Mouse (Mus musculus) forebrain, embryonic 15.5 days (tissue): ENCODE measurements around the gene Pde4c. TPM values are rescaled to one million over a fixed set of nuclear protein-coding genes. Genes with fewer than 3 reads are reported as not detected.

ENCODE experiments used
- ATAC-seq: fragments of 200-750 bp; cut with Nextera tagmentation; replicated peaks from 2 replicates; pipeline ENCODE4 v1.8.0; 2017; ENCODE audit warnings: mild to moderate bottlenecking, moderate TSS enrichment, moderate library complexity
- H3K27ac ChIP-seq: fragments of 300-500 bp; sonication (generic); replicated peaks from 2 replicates; pipeline ENCODE4 v1.5.1; 2015; ENCODE audit warnings: mild to moderate bottlenecking, inconsistent platforms
- H3K27me3 ChIP-seq: fragments of 300-500 bp; sonication (generic); 2 replicates; pipeline ENCODE4 v1.6.1; 2015; ENCODE audit warnings: inconsistent platforms
- H3K36me3 ChIP-seq: fragments of 300-500 bp; sonication (generic); 2 replicates; pipeline ENCODE4 v1.6.1; 2015; ENCODE audit warnings: mild to moderate bottlenecking, inconsistent platforms
- H3K4me1 ChIP-seq: fragments of 300-500 bp; sonication (generic); 2 replicates; pipeline ENCODE4 v1.6.1; 2015; ENCODE audit warnings: inconsistent platforms
- H3K4me2 ChIP-seq: fragments of 300-500 bp; sonication (generic); replicated peaks from 2 replicates; pipeline ENCODE4 v1.6.1; 2015; ENCODE audit warnings: mild to moderate bottlenecking, inconsistent platforms
- H3K4me3 ChIP-seq: fragments of 300-500 bp; sonication (generic); 2 replicates; pipeline ENCODE4 v1.5.1; 2015; ENCODE audit warnings: mild to moderate bottlenecking, inconsistent platforms
- H3K9ac ChIP-seq: fragments of 300-500 bp; sonication (generic); replicated peaks from 2 replicates; pipeline ENCODE4 v1.6.1; 2015; ENCODE audit warnings: mild to moderate bottlenecking, inconsistent platforms
- H3K9me3 ChIP-seq: fragments of 300-500 bp; sonication (generic); 2 replicates; pipeline ENCODE4 v1.6.1; 2016; ENCODE audit warnings: inconsistent platforms
- WGBS: fragments of 180-500 bp; shearing (Covaris S2); methylation state at CpG from one replicate; pipeline ENCODE4 v1.1.7; 2015; ENCODE audit warnings: mixed read lengths; 5-methylcytosine and 5-hydroxymethylcytosine counted together
- polyA plus RNA-seq: library from polyadenylated mRNA; unstranded; fragments of >200 nt; fragmentation: Nextera tagmentation; extraction: Ambion mirVana; gene quantifications from 2 replicates; pipeline ENCODE4 v1.2.1, GENCODE M21; 2015

Gene Pde4c
- polyA plus RNA-seq, 1 experiment from 2014 or later, result 0.13 TPM

DNA sequence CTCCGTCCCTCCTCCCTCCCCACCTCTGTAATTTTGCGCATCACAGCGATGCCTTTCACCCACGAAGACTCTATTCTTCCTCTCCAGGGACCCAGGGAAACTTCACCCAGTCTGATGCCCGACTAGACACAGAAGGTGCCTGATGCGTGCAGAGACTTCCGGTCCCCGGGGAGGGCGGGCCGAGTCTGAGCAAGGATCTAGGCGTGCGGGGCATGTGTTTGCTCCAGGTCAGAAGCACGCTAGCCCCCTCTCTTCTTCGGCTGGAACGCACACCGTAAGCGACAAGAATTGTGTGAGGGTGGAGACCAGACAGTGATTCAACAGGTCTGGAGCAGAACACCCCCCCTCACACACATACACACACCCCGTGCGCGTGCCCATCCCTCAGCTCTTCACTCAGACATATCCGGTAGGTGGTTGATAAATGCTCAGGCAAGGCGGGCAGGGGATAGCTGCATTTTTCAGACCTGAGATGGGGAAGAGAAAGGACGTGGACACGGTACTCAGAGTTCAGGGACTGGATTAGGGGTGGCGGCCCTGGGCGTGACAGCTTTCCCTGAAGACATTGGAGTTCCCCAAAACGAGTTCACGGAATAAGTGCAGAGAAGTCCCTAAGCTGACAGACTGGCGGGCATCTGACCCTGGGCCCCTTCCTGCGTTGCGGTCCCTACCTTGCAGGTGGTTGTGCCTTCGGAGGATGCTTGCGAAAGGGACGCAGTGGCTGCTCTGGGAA lies 42.5 kb downstream of the Pde4c start:
- WGBS, result 2% methylated on average over 34 of the region's 34 CpGs
- Histone ChIP-seq H3K4me3 (peak overlapping the region; percentile 19), H3K4me2 (peak overlapping the region; percentile 42), H3K9me3 (no peaks in the 10 kb centered on the region), H3K9ac (peak overlapping the region; percentile 43), H3K27me3 (0 out of 2 replicates have a peak, but pooled peaks cover 5% of the 10 kb centered on the region), H3K36me3 (peaks cover 31% of the 10 kb centered on the region), H3K4me1 (peaks cover 18% of the 10 kb centered on the region), H3K27ac (no peak overlapping the region)
- no peak for ATAC-seq

DNA sequence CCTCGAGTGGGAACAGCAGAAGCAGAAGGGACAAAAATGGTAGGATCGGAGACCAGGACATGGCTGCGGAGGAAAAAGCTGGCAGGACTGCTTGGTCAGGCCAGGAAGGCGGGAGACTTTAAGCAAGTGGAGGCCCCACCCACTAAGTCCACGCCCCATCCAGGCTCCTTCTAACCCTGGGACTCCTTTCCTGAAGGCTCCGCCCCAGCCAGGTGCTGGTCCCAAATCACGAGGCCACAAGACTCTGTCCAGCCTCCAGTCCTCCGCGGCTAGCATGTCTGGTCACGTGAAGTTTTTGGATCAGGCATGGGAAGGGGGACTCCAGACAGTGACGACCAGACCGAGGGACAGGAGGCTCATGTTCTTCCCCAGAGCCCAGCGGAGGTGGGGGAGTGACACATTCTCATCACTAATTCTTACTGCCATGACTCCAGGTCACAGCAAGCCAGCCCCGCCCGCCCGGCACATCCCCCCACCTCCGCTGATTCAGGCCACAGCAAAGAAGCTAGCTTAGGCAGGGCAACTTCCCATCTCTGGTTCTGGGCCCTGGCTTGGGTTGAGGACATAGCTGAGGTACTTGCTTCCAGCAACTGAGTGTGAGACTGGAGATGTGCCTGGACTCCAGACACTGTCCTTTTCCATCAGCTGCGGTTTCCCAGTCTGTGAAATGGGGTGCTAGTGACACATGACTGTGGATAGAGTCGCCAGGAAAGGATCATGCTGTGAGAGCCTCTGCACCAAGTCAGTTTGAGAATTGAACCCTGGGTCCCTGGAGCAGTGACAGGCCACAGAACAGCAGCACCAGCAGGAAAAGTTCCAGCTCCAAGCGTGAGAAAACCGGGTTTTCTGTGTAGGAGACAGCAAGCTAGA lies 43.3 kb downstream of the Pde4c start:
- WGBS, result 10% methylated on average over 21 of the region's 21 CpGs
- peaks cover 39% of the 10 kb centered on the region for H3K36me3 ChIP-seq
- peak overlapping the region; percentile 19 for H3K4me3 ChIP-seq
- H3K9me3 ChIP-seq, result no peaks in the 10 kb centered on the region
- no peak for ATAC-seq
- peak overlapping the region; percentile 43 for H3K9ac ChIP-seq
- no peak overlapping the region for H3K27ac ChIP-seq
- peaks cover 13% of the 10 kb centered on the region for H3K4me1 ChIP-seq
- H3K27me3 ChIP-seq, result 0 out of 2 replicates have a peak, but pooled peaks cover 5% of the 10 kb centered on the region
- peak overlapping the region; percentile 42 for H3K4me2 ChIP-seq

DNA sequence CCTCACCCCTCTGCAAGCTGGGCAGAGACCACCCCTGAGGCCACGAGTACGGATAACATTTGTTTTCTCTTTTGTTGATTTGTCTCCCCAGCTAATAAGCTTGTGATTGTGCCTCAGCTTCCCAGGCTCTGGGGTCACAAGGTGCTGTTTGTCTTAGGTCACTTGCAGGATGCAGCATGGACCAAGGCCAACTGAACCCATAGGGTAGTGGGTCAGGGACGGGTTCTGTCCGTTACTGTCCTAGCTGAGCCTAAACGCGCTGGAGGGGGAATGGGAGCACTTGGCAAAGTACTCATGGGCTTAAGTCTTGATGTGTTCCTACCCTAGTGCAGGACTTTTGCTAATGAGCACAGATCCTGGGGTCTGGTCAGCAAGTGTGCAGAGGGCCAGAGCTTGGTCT lies 44.0 kb downstream of the Pde4c start:
- no peaks in the 10 kb centered on the region for H3K9me3 ChIP-seq
- H3K36me3 ChIP-seq, result peaks cover 45% of the 10 kb centered on the region
- no peak overlapping the region for H3K9ac ChIP-seq
- no peak for ATAC-seq
- no peak overlapping the region for H3K4me3 ChIP-seq
- 76% methylated on average over 6 of the region's 6 CpGs for WGBS
- H3K4me1 ChIP-seq, result peaks cover 13% of the 10 kb centered on the region
- 0 out of 2 replicates have a peak, but pooled peaks cover 5% of the 10 kb centered on the region for H3K27me3 ChIP-seq
- no peak overlapping the region for H3K27ac ChIP-seq
- no peak overlapping the region for H3K4me2 ChIP-seq

DNA sequence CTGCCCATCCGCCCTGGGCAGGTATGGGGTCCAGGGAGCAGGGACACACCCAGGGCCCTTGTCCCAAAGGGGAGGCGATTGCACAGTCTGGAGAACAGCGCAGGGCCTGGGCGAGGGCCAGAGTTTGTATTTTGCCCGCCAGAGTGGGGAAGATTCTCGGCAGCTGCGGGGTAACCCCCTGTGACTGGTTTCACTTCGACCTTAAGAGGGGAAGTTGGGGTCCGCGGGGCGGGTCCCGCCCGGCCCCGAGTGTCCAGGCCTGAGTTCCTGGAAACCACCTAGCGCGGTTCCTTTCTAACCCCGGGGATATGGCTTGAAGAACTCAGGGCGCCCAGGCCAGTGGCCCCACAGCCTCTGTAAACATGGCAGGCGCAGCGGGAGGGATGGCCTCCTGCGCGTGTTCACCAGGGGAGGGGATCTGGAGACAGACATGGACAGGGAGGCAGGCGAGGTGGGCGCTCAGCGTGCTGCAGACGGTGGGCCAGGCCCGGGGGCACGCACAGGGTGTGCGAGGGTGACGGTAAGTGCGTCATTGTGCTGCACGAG lies 44.8 kb downstream of the Pde4c start:
- no peak overlapping the region for H3K27ac ChIP-seq
- H3K36me3 ChIP-seq, result peaks cover 45% of the 10 kb centered on the region
- H3K4me3 ChIP-seq, result no peak overlapping the region
- no peak for ATAC-seq
- H3K9me3 ChIP-seq, result no peaks in the 10 kb centered on the region
- no peak overlapping the region for H3K9ac ChIP-seq
- H3K4me1 ChIP-seq, result peaks cover 19% of the 10 kb centered on the region
- 94% methylated on average over 32 of the region's 32 CpGs for WGBS
- no peak overlapping the region for H3K4me2 ChIP-seq
- 0 out of 2 replicates have a peak, but pooled peaks cover 5% of the 10 kb centered on the region for H3K27me3 ChIP-seq

DNA sequence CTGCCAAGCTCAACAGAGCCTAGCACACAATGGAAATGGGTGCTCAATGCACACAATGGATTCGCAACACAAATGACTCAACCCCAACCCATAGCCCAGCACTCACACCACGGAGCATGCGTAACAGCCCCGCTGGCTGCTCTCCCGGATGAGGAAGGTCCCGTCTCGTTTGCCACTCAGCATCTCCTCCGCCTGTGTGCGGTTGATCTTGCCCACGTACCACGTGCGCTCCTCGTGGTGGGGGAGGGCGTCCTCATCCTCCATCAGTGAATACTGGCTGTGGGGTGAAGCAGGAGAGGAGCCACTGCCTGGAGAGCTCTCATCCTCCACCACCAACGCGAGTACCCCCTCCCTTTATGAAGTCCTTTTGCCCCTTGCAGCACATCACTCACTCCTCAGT lies 45.4 kb downstream of the Pde4c start:
- no peak overlapping the region for H3K9ac ChIP-seq
- H3K36me3 ChIP-seq, result peaks cover 47% of the 10 kb centered on the region
- H3K4me1 ChIP-seq, result peaks cover 26% of the 10 kb centered on the region
- 0 out of 2 replicates have a peak, but pooled peaks cover 5% of the 10 kb centered on the region for H3K27me3 ChIP-seq
- H3K4me2 ChIP-seq, result no peak overlapping the region
- no peak overlapping the region for H3K27ac ChIP-seq
- 81% methylated on average over 16 of the region's 16 CpGs for WGBS
- ATAC-seq, result 0 out of 2 replicates have a peak, but pooled peaks have one; percentile 7
- no peaks in the 10 kb centered on the region for H3K9me3 ChIP-seq
- no peak overlapping the region for H3K4me3 ChIP-seq

DNA sequence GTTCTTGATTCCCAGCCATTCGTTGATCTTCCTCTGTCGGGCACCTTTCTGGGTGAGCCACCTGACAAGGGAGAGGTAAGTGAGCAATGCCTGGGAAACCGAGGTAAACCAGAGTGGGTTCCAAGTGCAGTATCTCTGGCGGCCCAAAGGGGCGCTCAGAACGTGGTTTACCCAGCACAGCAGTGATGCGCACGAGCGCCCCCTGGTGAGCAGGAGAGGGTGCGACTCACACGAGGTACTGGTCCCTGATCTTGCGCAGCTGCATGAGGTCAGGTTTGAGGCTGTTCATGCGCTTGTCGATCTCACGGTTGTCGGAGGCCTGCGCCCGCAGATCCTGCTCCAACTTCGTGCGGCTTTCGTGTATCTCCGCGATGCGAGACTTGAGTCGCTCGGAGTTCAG lies 45.8 kb downstream of the Pde4c start:
- Histone ChIP-seq H3K4me2 (no peak overlapping the region), H3K27me3 (0 out of 2 replicates have a peak, but pooled peaks cover 5% of the 10 kb centered on the region), H3K9me3 (no peaks in the 10 kb centered on the region), H3K4me1 (peaks cover 30% of the 10 kb centered on the region), H3K4me3 (peak overlapping the region; percentile 0; the same call in 1 of the 2 replicates), H3K27ac (no peak overlapping the region), H3K36me3 (peaks cover 51% of the 10 kb centered on the region), H3K9ac (no peak overlapping the region)
- peak; percentile 72 for ATAC-seq
- WGBS, result 7% methylated on average over 26 of the region's 26 CpGs

DNA sequence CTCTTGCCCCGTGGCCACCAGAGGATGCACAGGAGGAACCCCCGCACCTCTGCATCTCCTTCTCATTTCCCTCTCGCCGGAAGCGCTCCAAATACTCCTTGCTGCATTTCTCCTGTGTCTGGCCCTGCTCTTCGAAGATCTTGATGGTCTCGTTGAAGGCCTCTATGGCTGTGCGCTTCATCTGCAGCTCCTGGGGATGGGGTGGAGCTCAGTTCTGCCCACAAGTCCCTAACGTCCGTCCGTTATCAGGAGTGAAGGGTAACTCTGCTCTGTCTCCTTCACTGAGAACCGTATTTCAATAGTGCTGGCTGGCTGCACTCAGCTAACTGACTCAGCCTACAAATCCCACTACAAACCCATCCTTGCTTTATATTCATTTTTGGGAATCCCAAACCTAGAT lies 46.3 kb downstream of the Pde4c start:
- Histone ChIP-seq H3K4me1 (peaks cover 35% of the 10 kb centered on the region), H3K36me3 (peaks cover 55% of the 10 kb centered on the region), H3K9ac (no peak overlapping the region)

DNA sequence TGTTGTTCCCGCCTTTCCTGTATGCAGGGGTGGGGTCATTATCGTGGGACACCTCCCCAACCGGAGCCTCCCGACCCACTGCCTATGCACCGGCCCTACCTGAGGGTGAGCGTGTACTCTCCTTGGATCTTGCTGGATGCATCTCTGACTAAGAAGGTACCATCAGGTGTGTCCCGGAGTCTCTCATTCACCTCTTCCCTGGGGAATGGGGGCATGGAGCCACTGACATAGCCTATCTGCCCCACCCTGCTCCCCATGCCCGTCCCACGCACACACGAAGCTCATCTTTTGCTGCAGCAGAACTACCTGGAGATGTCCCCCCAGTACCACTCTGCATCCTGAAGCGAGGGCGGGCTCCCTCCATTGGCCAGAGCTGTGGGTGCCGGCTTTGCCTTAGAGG lies 47.2 kb downstream of the Pde4c start:
- H3K27me3 ChIP-seq, result 0 out of 2 replicates have a peak, but pooled peaks cover 5% of the 10 kb centered on the region
- H3K27ac ChIP-seq, result no peak overlapping the region
- no peak overlapping the region for H3K9ac ChIP-seq
- H3K36me3 ChIP-seq, result peaks cover 55% of the 10 kb centered on the region
- 96% methylated on average over 13 of the region's 13 CpGs for WGBS
- ATAC-seq, result no peak
- no peak overlapping the region for H3K4me2 ChIP-seq
- no peak overlapping the region for H3K4me3 ChIP-seq
- peaks cover 42% of the 10 kb centered on the region for H3K4me1 ChIP-seq
- no peaks in the 10 kb centered on the region for H3K9me3 ChIP-seq

More for the DNA sequence above, 46.3 kb downstream of the Pde4c start:
- no peak overlapping the region for H3K4me2 ChIP-seq
- no peak overlapping the region for H3K4me3 ChIP-seq
- no peak for ATAC-seq
- WGBS, result 75% methylated on average over 12 of the region's 12 CpGs
- 0 out of 2 replicates have a peak, but pooled peaks cover 5% of the 10 kb centered on the region for H3K27me3 ChIP-seq
- no peak overlapping the region for H3K27ac ChIP-seq
- H3K9me3 ChIP-seq, result no peaks in the 10 kb centered on the region

DNA sequence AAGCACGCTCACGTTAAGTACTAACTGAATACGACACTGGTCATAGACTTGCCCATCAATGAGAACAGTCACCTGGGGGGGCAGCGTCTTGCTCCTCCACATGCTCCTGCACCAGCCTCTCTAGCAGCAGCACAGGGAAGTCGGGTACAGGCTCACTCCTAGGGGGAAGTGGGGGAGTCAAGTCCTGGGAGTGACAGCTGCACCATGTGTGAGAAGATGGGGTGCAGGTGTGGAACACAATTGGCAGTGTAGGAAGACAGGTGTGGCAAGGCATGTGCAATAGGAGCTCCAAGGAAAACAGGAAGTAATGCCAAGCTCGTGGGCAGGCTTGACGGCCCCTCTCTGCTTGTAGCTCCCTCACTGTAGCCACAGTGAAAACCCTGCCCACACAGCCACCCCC lies 47.7 kb downstream of the Pde4c start:
- ATAC-seq, result no peak
- H3K9me3 ChIP-seq, result no peaks in the 10 kb centered on the region
- H3K9ac ChIP-seq, result no peak overlapping the region
- peaks cover 55% of the 10 kb centered on the region for H3K36me3 ChIP-seq
- no peak overlapping the region for H3K27ac ChIP-seq
- 89% methylated on average over 7 of the region's 7 CpGs for WGBS
- peaks cover 40% of the 10 kb centered on the region for H3K4me1 ChIP-seq
- no peak overlapping the region for H3K4me2 ChIP-seq
- 0 out of 2 replicates have a peak, but pooled peaks cover 3% of the 10 kb centered on the region for H3K27me3 ChIP-seq
- H3K4me3 ChIP-seq, result no peak overlapping the region

DNA sequence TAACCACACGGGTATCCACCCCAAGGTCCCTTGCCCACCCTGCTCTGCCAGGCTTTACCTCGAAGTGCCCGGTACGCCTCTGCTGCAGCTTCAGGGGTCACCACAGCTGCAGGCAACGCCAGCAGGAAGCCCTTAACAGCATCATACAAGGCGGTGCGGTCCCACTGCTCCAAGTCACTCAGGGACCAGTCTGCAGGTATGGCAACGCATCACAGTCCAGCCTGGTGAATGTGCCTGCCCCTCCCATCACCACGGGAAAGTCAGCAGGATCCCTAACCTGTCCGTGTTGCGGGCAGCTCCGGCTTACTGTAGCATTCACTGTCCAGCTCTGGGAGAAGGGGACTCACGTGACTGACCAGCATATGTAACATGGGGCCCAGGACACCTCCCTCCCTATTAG lies 48.6 kb downstream of the Pde4c start:
- no peaks in the 10 kb centered on the region for H3K27me3 ChIP-seq
- WGBS, result 95% methylated on average over 13 of the region's 13 CpGs
- H3K9ac ChIP-seq, result no peak overlapping the region
- H3K4me3 ChIP-seq, result no peak overlapping the region
- H3K36me3 ChIP-seq, result peaks cover 55% of the 10 kb centered on the region
- peaks cover 33% of the 10 kb centered on the region for H3K4me1 ChIP-seq
- H3K9me3 ChIP-seq, result no peaks in the 10 kb centered on the region
- ATAC-seq, result no peak
- H3K27ac ChIP-seq, result no peak overlapping the region
- H3K4me2 ChIP-seq, result no peak overlapping the region

DNA sequence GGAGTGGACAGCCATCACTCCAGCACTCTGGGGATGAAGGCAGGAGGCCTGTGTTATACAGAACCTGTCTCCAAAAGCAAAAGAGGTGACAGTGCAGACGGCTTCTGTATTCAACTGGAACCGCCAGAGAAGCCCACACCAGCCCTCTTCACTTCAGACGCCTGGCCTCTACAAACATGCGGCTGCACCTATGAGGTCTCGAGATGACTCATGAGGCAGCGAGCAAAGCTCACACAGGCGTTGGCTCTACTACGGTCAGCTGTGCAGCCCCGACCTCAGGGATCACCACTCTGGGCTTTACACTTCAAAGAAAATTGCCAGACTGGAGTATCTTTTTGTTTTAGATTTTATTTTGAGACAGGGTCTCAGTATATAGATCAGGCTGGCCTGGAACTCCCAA lies 49.4 kb downstream of the Pde4c start:
- Histone ChIP-seq H3K9ac (no peak overlapping the region), H3K4me2 (no peak overlapping the region), H3K36me3 (peaks cover 53% of the 10 kb centered on the region), H3K4me3 (no peak overlapping the region), H3K4me1 (peaks cover 38% of the 10 kb centered on the region), H3K27ac (peak overlapping the region; percentile 69), H3K27me3 (no peaks in the 10 kb centered on the region), H3K9me3 (no peaks in the 10 kb centered on the region)
- ATAC-seq, result no peak
- WGBS, result 89% methylated on average over 9 of the region's 9 CpGs

DNA sequence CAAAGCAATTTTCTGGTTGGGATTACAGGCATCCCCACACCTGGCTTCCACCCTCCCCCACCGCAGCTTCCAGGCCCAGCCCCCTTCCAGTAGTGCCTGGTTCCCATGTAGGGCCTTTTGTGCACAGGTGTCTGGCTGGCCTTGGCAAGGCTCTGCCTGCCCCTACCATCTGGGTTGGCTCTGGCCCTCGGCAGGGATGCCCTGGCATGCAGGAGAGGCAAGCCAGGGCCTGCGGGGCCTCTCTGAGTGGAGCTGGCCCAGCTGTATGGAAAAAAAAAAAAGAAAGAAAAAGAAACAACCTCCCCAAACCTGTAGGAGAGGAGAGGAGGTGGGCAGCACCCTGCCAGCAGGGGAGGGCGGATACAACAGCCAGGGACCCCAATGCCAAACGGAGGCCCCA lies 49.9 kb downstream of the Pde4c start:
- ATAC-seq, result no peak
- Histone ChIP-seq H3K36me3 (peaks cover 49% of the 10 kb centered on the region), H3K4me2 (peak overlapping the region; percentile 14; the same call in 1 of the 2 replicates), H3K27ac (peak overlapping the region; percentile 69), H3K27me3 (no peaks in the 10 kb centered on the region), H3K9ac (0 out of 2 replicates have a peak overlapping the region, but pooled peaks have one; percentile 2), H3K9me3 (no peaks in the 10 kb centered on the region), H3K4me1 (peaks cover 43% of the 10 kb centered on the region), H3K4me3 (0 out of 2 replicates have a peak overlapping the region, but pooled peaks have one; percentile 13)
- WGBS, result 54% methylated on average over 5 of the region's 5 CpGs
